Mouse (Mus musculus) heart, postnatal 0 days (tissue): Measurements from ENCODE around the gene Prdm1.

Experiments
- CTCF ChIP-seq: IDR thresholded peaks from 2 replicates; pipeline ENCODE4 v1.5.1; 2016; ENCODE audit warnings: antibody characterized with exemption, control low read depth, low read depth
- EP300 ChIP-seq: IDR thresholded peaks from 2 replicates; pipeline ENCODE4 v1.6.1; 2016; ENCODE audit warnings: antibody characterized with exemption, low read depth

DNA sequence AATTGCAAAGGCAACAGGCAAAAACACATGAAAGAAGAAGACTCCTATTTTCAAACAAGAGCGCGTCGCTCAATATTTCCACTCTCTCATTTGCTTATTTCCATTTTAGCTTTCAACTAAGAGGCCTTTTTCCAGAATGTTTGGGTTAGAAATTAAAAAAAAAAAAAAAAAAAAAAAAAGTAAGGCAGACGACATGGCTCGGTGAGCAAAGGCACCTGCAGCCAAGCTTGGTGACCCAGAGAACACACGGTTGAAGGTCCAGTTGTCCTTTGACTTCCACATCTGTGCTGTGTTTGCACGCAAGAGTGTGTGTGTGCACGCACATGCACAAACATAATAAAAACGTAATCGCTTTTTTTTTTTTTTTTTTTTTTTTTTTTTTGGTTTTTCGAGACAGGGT lies 41.2 kb downstream of the Prdm1 start:
- no peak for TF ChIP-seq CTCF
- no peak for TF ChIP-seq EP300
